Mouse (Mus musculus) sigmoid colon, adult 10 weeks (tissue): Measurements from ENCODE around the gene Dlx6. TPM values are rescaled to one million over a fixed set of nuclear protein-coding genes. Genes with fewer than 3 reads are reported as not detected.

Source experiments
- polyA plus RNA-seq: library from polyadenylated mRNA; stranded (reverse); fragments of 350-450 nt; fragmentation: Illumina TruSeq; extraction: RNeasy Lipid Tissue Mini Kit (QIAGEN cat#74804); gene quantifications from one replicate; pipeline ENCODE4 v1.2.3, GENCODE M21; 2014; ENCODE audit warnings: low read depth, low replicate concordance

The Dlx6 gene
- polyA plus RNA-seq: not detected

GRCm38 (mm10) chr6:6863160-6863870, at the start of gene Dlx6:
Gene Dlx6, plus strand, starts transcription at chr6:6863334.

GRCm38 (mm10) chr6:6881638-6882190, 18.6 kb downstream of the Dlx6 start, which contains the start of gene Dlx5:
Gene Dlx5, minus strand, starts transcription at chr6:6882085.

Other genes starting within 250 kb of the Dlx6 start
- gene Dlx5, start 18.8 kb downstream of the Dlx6 start, polyA plus RNA-seq: not detected
- 10.6 TPM for gene Sdhaf3, start 92.7 kb downstream of the Dlx6 start, polyA plus RNA-seq